Mouse (Mus musculus): Measurements from ENCODE around the gene Rbbp4.
A peak's percentile ranks its signal among the peaks of the same experiment; 100 is the strongest.

The Rbbp4 gene

DNA sequence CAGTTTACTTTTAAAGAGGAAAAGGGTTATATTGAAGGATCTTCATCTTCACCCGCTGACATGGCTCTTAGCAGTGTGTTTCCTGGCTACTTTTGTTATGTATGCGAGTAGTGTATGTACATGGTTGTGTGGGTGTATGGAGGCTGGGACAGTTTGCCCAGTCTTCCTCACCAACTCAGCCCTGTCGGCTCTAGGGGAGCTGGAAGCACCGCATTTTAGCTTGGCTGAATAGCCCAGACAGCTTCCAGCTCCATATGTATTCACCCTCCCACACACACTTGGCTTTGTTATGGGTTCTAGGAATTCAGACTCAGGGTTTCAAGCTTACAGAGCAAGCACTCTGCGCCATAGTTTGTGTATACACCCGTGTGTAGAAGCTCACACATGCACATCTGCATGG, 15.9 kb upstream of the Rbbp4 start:
- DNase-seq (ENCODE audit: low spot score): no peak

DNA sequence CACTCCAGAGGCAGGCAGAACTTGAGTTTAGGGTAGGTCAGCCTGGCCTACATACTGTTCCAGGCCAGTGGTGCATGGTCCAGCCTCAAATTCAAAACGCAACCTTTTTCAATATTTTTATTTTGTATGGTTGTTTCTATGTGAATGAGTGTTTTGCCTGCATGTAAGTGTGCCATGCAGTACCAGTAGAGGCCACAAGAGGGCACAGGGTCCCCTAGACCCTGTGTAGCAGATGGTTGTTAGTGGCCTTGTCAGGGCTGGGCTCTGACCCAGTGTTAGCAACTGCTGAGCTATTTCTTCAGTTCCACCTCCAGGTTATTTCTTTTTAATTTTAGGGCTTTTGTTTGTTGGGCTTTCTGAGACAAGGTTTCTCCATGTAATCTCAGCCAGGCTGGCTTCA, 15.5 kb upstream of the Rbbp4 start:
- DNase-seq (ENCODE audit: low spot score): peak; percentile 92

DNA sequence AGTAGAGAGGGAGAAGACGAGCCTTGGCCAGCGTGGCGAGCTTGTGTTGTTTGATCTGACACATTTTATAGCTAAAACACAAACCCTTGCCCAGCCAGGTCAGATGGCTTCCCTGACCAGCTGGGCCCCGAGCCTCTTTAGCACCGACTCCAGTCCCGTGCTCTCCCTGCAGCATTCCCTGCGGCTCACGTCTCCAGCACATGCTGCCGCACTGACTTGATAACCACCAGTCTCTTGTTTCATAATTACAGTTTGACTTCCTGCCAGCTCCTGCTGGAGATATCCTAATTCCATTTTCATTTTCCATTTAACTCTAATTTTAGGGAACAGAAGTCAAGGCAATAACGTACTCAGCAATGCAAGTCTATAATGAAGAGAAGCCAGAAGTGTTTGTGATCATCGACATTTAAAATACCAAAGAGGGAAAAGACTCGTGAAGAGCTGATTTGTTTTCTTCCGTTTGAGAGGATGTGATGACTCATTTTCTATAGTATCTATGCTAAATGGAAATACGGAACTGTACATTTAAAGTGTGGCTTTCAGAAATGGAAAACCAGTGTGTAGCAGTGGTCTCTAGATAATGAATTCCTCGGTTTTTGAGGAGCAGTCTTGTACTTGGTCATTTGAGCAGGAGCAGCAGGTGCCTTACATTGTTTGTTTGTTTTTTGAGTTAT, 11.4 kb upstream of the Rbbp4 start:
- DNase-seq (ENCODE audit: low spot score): peak; percentile 56

DNA sequence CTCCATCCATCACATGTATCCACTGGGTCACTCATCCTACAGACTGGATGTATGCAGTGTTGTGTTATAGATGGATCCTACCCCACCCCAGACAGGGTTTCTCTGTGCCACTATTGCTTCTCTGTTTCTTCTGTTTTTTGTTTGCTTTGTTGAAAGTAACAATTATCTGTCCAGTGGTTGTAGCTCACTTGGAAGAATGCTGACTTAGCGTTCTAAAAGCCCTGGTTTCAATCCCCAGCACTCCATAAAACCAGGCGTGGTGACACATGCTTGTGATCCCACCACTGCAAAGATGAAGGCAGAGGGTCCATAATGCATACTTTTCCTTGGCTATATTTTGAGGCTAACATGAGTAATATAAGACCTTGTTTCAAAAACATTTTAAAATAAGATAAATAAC, 7.5 kb upstream of the Rbbp4 start:
- no peak for DNase-seq (ENCODE audit: low spot score)

DNA sequence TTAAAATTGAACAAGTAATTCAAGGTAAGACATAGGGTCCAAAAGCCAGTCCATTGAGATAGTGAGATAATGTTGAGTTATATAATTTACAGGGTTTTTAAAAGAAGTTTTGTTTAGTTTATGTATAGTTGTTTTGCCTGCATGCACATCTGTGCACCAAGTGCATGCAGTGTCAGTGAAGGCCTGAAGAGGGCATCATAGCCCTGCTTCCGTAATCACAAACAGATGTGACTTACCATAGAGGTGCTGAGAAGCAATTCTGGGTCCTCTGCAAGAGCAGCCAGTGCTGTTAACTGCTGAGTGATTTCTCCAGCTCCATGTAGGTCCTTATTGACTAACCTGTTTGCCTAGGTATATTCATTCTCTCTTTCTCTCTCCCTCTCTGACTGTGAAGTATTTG, 6.7 kb upstream of the Rbbp4 start:
- no peak for DNase-seq (ENCODE audit: low spot score)

DNA sequence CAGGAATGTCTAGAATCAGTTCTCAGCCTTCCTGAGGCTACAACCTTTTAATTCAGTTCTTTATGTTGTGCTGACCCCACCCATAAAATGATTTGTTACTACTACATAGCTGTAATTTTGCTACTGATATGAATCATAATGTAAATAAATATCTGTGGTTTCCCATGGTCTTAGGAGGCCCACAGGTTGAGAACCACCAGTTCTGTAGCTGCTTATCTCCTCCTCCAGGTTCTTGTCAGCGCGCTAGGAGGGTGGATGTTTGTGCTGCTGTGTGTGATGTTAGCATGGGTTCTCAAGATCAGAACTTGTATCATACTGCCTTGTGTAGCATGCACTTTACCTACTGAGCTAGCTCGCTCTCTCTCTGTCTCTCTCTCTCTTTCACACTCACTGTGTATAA, 4.6 kb upstream of the Rbbp4 start:
- DNase-seq (ENCODE audit: low spot score): no peak

DNA sequence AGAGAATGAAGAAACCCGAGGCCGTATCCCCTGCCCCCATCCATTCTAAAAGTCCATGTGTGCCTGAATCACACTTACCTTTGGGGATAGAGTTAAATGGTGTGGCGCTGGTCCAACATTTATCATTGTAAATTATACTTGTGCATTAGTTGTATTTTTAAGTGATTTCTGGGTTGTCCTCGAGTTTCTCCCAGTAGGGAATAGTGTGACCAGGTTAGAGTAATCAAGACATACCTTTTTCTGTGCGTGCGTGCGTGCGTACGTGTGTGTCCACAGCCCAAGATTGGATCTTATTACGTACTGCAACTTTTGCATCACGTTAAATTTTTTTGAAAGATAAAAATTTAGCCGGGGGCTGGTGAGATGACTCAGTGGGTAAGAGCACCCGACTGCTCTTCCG, 1.1 kb upstream of the Rbbp4 start:
- no peak for DNase-seq (ENCODE audit: low spot score)

DNA sequence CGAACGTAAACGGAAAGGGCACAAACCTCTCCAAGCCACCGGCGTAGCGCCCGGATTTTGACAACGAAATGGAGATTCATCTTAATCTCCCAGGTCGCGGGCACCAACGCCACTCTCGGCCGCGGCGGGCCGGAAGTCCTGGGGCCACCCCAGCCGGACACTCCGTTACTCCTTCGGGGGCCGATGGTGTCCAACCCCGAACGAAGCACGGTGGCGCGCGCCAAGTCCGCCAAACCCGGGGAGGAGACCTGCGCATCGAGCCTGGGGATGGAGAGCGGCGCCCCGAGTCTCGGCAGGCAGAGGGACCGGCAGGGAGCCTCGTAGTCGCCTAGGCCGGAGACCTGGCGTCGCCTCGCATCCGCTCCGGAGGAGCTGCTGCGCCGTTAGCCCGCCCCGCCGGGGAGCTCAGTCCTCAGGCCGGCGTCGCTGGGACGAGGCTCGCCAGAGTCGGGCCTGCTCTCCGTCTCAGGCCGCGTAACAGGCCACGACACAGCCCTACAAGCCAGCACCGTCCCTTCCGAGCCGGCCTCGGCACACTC, 424 bp downstream of the Rbbp4 start:
- DNase-seq (ENCODE audit: low spot score): peak; percentile 80

DNA sequence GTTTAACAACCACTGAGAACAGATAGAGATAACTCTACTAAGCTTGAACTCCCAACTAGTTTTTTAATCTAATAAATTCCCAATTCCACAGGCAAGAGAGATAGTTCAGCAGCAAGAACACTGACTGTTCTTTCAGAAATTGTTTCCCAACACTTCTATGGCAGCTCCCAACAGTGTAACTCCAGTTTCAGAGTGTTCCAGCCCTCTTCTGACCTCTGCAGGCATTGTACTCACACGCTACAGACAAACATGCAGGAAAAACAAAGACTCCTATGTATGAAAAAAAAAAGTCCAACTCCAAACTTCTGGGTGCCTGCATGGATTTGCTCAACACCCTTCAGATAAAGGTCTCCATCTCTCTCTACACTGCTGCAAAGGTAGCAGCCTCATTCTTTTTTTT, 2.3 kb downstream of the Rbbp4 start:
- no peak for DNase-seq (ENCODE audit: low spot score)

DNA sequence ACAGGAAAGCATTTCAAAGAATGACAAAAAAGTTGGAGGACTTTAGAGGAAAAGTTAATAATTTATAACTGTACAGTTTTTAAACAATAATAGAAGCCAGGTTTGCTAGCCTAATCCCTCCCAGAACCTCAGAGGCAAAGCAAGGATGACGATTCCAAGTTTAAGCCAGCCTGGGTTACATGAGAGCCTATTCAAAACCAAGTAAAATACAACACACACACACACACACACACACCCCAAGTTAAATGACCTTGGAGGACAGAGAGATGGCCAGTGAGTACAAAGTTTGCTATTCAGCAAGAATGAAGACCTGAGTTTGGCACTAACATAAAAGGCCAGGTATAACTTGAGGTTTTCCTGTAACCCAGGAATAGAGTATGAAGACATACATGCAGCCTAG, 9.0 kb downstream of the Rbbp4 start:
- no peak for DNase-seq (ENCODE audit: low spot score)

DNA sequence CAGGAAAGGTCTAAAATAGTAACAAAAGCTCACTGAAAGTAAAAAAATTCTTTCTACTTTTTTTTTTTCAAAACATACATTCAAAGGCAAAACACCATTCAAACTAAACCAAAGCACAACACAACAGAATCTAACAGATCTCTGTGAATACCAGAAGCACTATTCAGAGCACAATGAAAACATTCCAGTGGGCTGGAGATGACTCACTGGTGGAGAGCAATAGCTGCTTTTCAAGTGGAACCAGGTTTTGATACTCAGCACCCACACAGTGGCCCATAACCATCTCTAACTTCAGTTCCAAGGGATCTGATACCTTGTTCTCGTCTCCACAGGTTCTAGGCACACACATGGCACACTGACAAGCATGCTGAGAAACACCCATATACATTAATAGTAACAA, 10.4 kb downstream of the Rbbp4 start:
- DNase-seq (ENCODE audit: low spot score): no peak

DNA sequence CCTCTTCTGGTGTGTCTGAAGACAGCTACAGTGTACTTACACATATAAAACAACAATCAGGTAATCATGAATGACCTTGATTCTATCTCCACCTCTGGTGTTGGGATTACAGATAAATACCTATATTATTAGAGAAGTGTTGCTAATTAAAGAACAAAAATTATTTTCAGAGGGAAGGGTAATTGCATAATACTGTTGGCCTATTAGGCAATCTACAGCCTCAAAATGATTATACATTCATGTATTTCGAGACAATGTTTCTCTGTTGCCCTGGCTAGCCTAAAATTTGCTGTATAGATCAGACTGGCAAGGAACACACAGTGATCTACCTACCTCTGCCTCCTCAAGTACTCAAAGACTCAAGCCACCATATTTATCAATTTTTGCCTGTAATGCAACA, 11.7 kb downstream of the Rbbp4 start:
- DNase-seq (ENCODE audit: low spot score): no peak

DNA sequence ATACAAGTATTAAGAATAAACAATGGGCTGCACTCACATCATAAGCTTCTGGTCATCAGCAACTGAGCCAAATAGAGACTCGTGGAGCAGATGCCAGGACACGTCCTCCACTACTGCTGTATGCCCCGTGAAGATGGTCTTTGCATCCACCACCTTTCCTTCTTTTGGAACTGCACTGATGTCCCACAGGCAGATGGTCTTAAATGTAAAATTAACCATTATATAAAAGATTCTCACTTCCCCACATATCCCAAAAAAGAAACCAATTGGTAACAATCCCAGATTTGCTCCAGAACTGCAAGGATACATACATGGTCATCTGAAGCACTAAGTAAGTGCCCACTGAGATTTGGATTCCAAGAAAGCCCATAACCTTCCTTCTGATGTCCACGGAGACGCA, 13.1 kb downstream of the Rbbp4 start:
- DNase-seq (ENCODE audit: low spot score): no peak

DNA sequence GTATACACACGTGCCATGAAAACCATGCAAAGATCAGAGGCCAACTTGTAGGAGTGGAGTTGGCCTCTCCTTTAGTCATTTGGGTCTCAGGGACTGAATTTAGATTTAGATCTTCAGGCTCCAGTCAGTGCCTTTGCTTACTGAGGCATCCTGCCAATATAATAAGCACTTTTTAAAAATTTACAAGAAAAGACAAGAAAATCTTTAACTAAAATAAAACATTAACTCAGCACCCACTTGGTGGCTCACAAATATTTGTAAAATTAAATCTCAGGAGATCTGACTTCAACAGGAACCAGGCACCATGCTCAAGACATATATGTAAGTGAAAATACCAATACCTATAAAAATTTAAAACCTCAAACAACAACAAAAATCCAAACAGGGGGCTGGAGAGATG, 14.3 kb downstream of the Rbbp4 start:
- no peak for DNase-seq (ENCODE audit: low spot score)

DNA sequence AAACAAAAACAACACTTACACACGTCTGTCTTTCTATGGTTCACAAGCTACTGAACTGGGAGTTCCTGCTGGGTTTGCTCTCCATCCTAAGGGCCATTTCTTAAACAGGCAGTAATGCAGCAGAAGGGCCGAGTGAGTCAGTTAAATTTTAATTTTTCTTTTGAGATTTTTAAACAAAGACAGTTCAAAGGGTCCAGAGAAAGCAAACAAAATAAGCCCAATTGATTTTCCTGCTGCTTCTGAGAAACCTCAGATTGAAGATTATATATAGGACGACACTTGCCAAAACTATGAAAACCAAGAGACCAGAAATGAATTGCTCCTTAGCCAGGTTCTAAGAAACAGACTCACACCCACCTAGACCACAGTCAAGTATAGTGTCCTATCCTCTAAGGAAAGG, 21.3 kb downstream of the Rbbp4 start:
- DNase-seq (ENCODE audit: low spot score): no peak

DNA sequence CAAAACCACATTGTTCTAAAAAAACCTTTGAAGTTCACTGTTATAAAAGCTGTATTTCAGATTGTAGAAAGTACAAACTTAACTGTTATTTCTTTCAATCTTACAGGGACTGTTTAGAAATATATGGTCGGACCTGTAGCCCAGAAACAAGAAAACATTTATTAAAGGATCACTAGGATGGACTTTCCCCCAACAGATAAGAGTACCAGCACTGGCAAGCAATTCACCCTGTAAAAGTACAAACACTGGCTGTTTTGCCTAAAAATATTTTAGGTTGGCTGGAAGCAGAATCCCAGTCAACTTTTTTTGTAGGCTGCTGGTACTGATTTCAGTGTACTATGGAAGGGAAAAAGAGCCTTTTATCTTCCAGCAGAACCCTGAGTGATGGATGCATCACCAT, 27.2 kb downstream of the Rbbp4 start:
- no peak for DNase-seq (ENCODE audit: low spot score)

DNA sequence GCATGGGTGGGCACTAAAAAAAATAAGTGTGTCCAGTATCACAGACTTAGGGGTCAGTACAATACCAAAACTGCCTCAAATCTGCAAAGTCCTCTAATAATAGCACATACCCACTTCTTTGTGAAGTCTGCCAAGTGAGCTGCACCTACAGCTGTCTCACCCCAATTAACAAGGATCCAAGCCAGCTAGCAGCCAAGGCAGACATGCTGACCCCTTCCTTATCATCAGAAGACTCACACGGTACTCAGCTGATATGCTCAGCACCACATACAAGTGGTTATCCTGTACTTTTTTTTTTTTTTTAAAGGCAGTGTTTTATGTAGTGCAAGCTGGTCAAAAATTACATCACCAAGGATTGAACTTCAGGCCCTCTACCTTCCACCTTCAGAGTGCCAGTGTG, 30.9 kb downstream of the Rbbp4 start:
- DNase-seq (ENCODE audit: low spot score): no peak

DNA sequence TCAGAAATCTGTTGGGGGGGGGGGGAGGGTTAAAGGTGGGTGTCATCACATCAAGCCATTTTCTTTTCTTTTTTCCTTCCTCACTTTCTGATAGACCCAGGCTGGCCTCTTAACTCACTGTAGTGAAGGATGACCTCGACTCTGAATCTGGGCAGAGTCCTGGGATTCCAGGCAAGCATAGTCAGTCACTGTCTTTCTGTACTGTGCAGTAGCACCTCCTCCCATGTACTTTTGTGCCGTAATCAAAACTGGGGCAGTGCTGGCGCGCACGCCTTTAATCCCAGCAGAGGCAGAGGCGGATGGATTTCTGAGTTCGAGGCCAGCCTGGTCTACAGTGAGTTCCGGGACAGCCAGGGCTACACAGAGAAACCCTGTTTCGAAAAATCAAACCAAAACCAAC, 31.4 kb downstream of the Rbbp4 start:
- DNase-seq (ENCODE audit: low spot score): no peak

DNA sequence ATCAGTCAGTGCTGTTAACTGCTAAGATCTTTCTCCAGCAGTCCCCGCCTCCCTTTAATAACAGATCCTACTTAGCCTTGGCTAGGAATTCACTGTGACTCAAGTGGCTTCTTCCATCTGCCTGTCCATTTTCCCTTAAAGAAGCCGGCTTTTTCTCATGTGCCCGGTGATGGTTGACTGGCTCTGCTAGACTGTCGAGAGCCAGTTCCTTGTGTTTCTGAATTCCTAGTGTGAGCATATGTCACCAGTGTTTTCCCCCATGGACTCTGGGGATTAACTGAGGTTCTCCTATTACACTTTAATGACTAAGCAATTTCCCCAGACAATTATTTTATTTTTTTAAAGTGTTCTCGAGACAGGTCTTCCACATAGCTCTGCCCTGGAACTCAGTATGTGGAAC, 31.8 kb downstream of the Rbbp4 start:
- DNase-seq (ENCODE audit: low spot score): no peak

DNA sequence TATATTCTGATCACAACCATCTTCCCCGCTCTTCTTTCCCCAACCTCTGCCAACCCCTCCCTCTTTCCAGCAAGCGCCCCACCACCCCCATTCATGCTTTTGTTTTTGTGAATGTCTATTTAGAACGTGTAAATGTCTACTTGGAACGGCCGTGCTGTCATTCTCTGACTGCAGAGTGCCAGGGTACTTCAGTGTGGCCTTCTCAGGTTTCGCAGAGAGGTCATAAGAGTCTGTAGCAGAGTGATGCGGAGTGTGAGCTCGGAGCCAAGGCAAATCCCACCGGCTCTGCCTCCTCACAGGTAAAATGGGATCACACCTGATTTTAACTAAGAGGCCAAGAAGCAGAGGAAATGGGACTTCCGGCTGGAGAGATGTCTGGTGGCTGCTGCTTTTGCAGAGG, 36.0 kb downstream of the Rbbp4 start:
- DNase-seq (ENCODE audit: low spot score): no peak

DNA sequence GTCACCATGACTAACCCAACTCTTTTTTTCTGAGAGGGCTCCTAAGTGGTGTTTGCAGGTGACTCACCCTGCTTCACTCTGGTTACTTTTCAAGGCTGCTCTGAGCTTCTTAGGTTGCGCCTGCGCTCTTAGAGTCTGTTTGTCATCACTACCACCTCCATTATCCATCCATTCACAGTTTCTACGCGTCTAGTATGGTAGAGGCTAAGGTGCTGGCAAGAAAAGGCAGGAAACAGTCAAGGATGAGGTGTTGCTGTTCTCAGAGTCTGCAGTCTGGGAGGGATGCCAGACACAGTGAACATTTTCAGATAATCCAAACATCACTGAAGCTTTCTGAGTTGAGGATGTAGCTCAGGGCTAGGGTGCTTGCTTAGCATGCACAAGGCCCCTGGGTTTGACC, 37.4 kb downstream of the Rbbp4 start:
- no peak for DNase-seq (ENCODE audit: low spot score)

DNA sequence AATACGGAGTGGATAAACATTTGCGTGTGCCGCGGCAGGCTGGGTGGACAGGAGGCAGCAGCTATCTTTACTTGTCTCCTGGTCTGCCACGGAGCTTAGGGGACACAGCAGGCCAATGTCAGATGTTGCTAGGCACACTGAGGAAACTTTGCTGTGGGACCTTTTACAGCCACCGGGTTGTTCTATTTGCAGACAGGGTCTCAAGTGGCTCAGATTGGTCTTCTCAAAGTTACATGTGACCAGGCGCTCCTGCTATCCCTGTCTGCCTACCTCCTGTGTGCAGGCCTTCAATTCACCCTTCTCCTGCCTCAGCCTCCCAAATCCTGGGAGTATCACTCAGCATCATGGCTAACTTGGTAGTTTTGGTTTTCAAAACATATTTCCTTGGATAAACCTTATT, 39.1 kb downstream of the Rbbp4 start:
- DNase-seq (ENCODE audit: low spot score): no peak

DNA sequence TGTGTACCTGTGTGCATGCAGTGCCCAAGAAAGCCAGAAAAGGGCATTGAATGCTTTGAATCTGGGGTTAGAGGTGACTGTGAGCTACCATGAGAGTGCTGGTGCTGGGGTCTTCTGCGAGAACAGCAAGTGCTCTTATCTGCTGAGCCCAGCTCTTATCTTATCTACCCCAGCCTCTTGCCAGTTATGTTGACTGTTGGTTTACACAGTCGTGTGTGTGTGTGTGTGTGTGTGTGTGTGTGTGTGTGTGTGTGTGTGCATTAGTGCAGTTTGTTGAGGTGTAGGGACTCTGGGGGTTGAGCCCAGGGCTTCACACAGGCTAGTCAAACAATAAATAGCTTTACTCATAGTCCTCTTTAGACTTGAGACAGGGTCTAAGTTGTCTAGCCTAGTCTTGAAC, 40.0 kb downstream of the Rbbp4 start:
- no peak for DNase-seq (ENCODE audit: low spot score)

DNA sequence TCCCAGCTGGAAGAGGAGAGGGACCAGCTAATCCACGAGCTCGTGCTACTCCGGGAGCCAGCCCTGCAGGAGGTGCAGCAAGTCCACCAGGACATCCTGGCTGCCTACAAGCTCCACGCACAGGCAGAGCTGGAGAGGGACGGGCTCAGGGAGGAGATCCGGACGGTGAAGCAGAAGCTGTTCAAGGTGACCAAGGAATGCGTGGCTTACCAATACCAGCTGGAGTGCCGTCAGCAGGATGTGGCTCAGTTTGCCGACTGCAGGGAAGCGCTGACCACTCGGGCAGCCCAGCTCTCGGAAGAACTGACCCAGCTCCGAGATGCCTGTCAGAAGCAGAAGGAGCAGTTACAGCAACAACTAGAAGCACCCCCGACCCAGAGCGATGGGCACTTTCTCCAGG, 41.5 kb downstream of the Rbbp4 start:
- no peak for DNase-seq (ENCODE audit: low spot score)

DNA sequence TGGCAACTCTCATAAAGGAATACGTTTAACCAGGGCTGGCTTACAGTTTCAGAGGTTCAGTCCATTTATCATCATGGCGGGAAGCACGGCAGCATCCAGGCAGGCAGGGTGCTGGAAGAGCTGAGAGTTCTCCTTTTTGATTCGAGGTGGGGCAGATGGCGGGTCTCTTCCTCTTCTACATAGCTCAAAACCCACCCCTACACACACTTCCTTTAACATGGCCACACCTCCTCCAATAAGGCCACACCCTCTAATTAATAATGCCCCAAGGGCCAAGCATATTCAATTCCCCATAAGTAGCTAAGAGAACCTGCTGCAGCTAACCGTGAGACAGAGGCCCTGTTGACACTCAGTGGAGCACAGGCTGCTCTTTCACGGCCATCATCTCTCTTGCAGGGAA, 42.3 kb downstream of the Rbbp4 start:
- no peak for DNase-seq (ENCODE audit: low spot score)
